Mouse (Mus musculus): ENCODE measurements around the gene Mrps25. TPM values are rescaled to one million over a fixed set of nuclear protein-coding genes. Genes with fewer than 3 reads are reported as not detected.

The Mrps25 gene
- polyA plus RNA-seq, 1 experiment from 2014 or later, result 80.3 TPM

Other genes starting within 250 kb of the Mrps25 start
- gene Fgd5, start 205.2 kb downstream of the Mrps25 start, polyA plus RNA-seq (2014; fragmentation: Nextera tagmentation; extraction: Ambion mirVana), result 5.1 and 5.5 TPM in 2 replicates
- 25.5 and 31.1 TPM in 2 replicates for gene Nr2c2, start 92.6 kb downstream of the Mrps25 start, polyA plus RNA-seq (2014; fragmentation: Nextera tagmentation; extraction: Ambion mirVana)
- gene Rbsn, start 30.9 kb upstream of the Mrps25 start, polyA plus RNA-seq (2014; fragmentation: Nextera tagmentation; extraction: Ambion mirVana), result 18.0 and 22.9 TPM in 2 replicates
- 0.54 and 0.60 TPM in 2 replicates for gene Trh, start 60.6 kb upstream of the Mrps25 start, polyA plus RNA-seq (2014; fragmentation: Nextera tagmentation; extraction: Ambion mirVana)